In the genomic region with DNA sequence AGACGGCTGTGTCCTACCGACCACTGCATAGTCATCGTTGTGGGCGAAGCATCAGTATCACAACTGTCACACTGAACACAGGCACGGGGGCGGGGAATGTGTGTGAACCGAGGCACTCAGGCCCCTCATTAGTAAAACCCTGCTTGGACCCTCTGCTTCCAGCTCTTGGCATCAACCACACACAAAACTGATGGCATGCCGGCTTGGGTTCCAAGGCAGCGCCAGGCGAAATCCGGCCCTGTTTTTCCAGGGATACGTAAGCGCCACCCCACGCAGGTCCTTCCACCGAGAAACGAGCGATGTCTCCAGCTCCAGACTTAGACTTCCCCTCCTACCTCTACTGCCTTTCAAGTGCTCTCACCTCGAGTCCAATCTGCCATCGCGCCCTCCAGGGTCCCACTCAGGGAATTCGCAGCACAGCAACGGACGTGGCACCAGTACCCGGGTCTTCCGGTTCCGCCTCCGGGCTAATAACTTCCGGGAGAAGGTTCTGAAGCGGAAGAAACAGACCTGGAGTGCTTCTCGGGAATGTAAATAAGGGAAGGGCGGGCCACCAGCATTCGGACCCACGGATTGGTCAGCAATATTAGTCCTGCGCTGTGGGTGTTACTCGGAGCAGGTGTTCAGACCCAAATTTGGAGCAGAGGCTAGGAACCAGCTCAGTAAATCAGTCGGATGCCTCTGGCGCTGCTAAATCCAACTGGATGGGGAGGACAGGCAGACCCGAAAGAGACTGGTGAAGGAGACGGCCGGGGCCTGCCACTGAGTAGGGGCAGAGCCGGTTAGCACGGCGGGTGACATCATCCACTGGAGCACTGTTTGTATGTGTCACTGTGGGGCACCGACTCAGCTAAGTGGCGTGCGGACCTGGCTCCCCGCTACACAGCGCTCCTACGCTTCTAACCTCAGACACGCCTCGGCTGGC, we compare ENCODE assay signal across 8 mouse cellular contexts. TPM values are rescaled to one million over a fixed set of nuclear protein-coding genes. Genes with fewer than 3 reads are reported as not detected.
A peak's percentile ranks its signal among the peaks of the same experiment; 100 is the strongest.
DNase-seq lines count a peak whose midpoint lies in the region; TF ChIP-seq lines count a peak whose summit lies in the region.

Gm45785 (minus strand) TSS at position 472 of the 925 bp plus-strand sequence.

- H3K27me3 ChIP-seq in megakaryocyte, embryonic 14.5 days (replicated peaks): no peaks in the 10 kb centered on the region

- H3K4me1 ChIP-seq in cortical plate, adult 2 months (ENCODE audit: control insufficient read depth, insufficient read depth, low read length): peaks cover 8% of the 10 kb centered on the region
- H3K4me1 ChIP-seq in megakaryocyte, embryonic 14.5 days: peaks cover 82% of the 10 kb centered on the region

- TF ChIP-seq POLR2A in cortical plate, adult 2 months (IDR thresholded peaks at IDR 0.05; ENCODE audit: extremely low read depth, insufficient read depth, low read length): peak; percentile 69; the same call in 1 of the 2 replicates

- TF ChIP-seq CTCF in cortical plate, adult 2 months (IDR thresholded peaks at IDR 0.05; ENCODE audit: extremely low read depth, insufficient read depth, low read length): no peak

- H3K27ac ChIP-seq in cortical plate, adult 2 months (ENCODE audit: insufficient read depth, low read length): peak within 1 kb of the TSS; percentile 88

- DNase-seq in ZHBTc4 (ENCODE audit: low read depth, low spot score): peak; percentile 95
- DNase-seq in gastrocnemius, adult 8-10 months (ENCODE audit: low spot score in 2 of 2): peak; percentile 80 to 86
- peak; percentile 86 for DNase-seq in hindlimb bud, embryonic 11.5 days (ENCODE audit: extremely low spot score, low read depth, low spot score)
- DNase-seq in left cerebral cortex, adult 8-10 months (ENCODE audit: low spot score in 2 of 2): peak; percentile 69 to 87
- peak; percentile 88 to 95 for DNase-seq in right cerebral cortex, postnatal 10 days (ENCODE audit: low spot score in 2 of 2)
- peak; percentile 68 for DNase-seq in urinary bladder, postnatal 25 days (ENCODE audit: low spot score)

- peak within 1 kb of the TSS; percentile 87 for H3K4me3 ChIP-seq in cortical plate, adult 2 months (ENCODE audit: insufficient read depth, low read length)
- H3K4me3 ChIP-seq in megakaryocyte, embryonic 14.5 days (replicated peaks): peak within 1 kb of the TSS; percentile 100

- H3K36me3 ChIP-seq in megakaryocyte, embryonic 14.5 days (replicated peaks; ENCODE audit: low read length): peaks cover 74% of the 10 kb centered on the region

- no peaks in the 10 kb centered on the region for H3K9me3 ChIP-seq in megakaryocyte, embryonic 14.5 days

RNA-seq across cellular contexts. Expression of gene Gm45785, which starts in this region (rescaled TPM):
- polyA plus RNA-seq in cortical plate, adult 2 months (2012; rRNA removed): 0.19 and 0.46 TPM in 2 replicates
- total RNA-seq in gastrocnemius, adult 8-10 months (2022): not detected
- 1 to 10 TPM; 1.0 to 2.9 (median 2.5) TPM for total RNA-seq in left cerebral cortex, adult 8-10 months (2022)
- not detected in 2 replicates for polyA plus RNA-seq in megakaryocyte, embryonic 14.5 days (2012; ENCODE audit: insufficient read depth, low replicate concordance)

Comparison
In these comparisons a context has a peak if more than half of its experiments do, and no peak if none do; other contexts are left out.
1. Peak in every context shown above with its lines: DNase-seq, H3K4me3 ChIP-seq and H3K27ac ChIP-seq.
2. Peak in DNase-seq in gastrocnemius, adult 8-10 months; RNA of the gene not detected or under 1 TPM.